Mouse (Mus musculus) neutrophil, adult 5-6 weeks (primary cell): ENCODE results near the gene Smg1. TPM values are rescaled to one million over a fixed set of nuclear protein-coding genes. Genes with fewer than 3 reads are reported as not detected.

Experiments
- ATAC-seq: fragments of 151-379, 151-347 bp; 2 replicates; pipeline ENCODE4 v1.8.0; 2017; ENCODE audit warnings: mild to moderate bottlenecking, moderate TSS enrichment; ENCODE audit not compliant: insufficient number of reproducible peaks, poor library complexity, low FRiP score, severe bottlenecking; ENCODE audit errors: extremely low read depth
- total RNA-seq: library from RNA; stranded (forward); fragments of 200-1000 nt; gene quantifications from 2 replicates; pipeline ENCODE4 v1.2.3, GENCODE M21; 2017

Gene Smg1
- total RNA-seq, 1 experiment from 2014 or later, result 178 TPM

GRCm38 (mm10) chr7:118117539-118118210 is 125.8 kb downstream of the Smg1 start:
- ATAC-seq, result no peak

GRCm38 (mm10) chr7:118116787-118117538 is 126.5 kb downstream of the Smg1 start:
- ATAC-seq, result no peak

GRCm38 (mm10) chr7:118115877-118116568 is 127.4 kb downstream of the Smg1 start, which contains the start of gene Rps15a:
TSS of gene Rps15a (minus strand) at chr7:118116188.
- ATAC-seq, result peak; percentile 68

GRCm38 (mm10) chr7:118115533-118115876 is 128.0 kb downstream of the Smg1 start:
- no peak for ATAC-seq

GRCm38 (mm10) chr7:118113541-118114297 is 129.8 kb downstream of the Smg1 start:
- no peak for ATAC-seq

GRCm38 (mm10) chr7:118111128-118111527 is 132.3 kb downstream of the Smg1 start:
- ATAC-seq, result no peak

GRCm38 (mm10) chr7:118107671-118108070 is 135.8 kb downstream of the Smg1 start:
- no peak for ATAC-seq

- ATAC-seq, result no peak
Measured at GRCm38 (mm10) chr7:118104458-118105052, 138.9 kb downstream of the Smg1 start.

- ATAC-seq, result no peak
Measured at GRCm38 (mm10) chr7:118103462-118104379, 139.7 kb downstream of the Smg1 start.

GRCm38 (mm10) chr7:118102678-118103461 is 140.6 kb downstream of the Smg1 start:
- no peak for ATAC-seq

GRCm38 (mm10) chr7:118102231-118102630 is 141.2 kb downstream of the Smg1 start:
- ATAC-seq, result peak; percentile 53

GRCm38 (mm10) chr7:118097615-118098014 is 145.9 kb downstream of the Smg1 start:
- ATAC-seq, result no peak

Other genes with a start within 250 kb of the Smg1 start
- 872 and 946 TPM in 2 replicates for gene Rps15a, start 127.5 kb downstream of the Smg1 start, total RNA-seq
- gene Arl6ip1, start 114.0 kb downstream of the Smg1 start, total RNA-seq, result 158 and 168 TPM in 2 replicates
- not detected in 2 replicates for gene Syt17, start 204.6 kb upstream of the Smg1 start, total RNA-seq
- 24.2 and 25.4 TPM in 2 replicates for gene Itpripl2, start 248.3 kb upstream of the Smg1 start, total RNA-seq